Mouse (Mus musculus) 3T3-L1 (cell line): ENCODE measurements at regions not wholly inside any gene's neighbourhood (a gene's known extent, or its start where the extent isn't known, plus 50 kb on each side); places are given as distances from the start of the nearest gene placed in this dataset.
A peak's percentile ranks its signal among the peaks of the same experiment; 100 is the strongest.

ENCODE experiments used
- DNase-seq: peaks from one replicate; pipeline ENCODE4 v3.0.0-alpha.2; 2015; ENCODE audit warnings: low read depth, low spot score

DNA sequence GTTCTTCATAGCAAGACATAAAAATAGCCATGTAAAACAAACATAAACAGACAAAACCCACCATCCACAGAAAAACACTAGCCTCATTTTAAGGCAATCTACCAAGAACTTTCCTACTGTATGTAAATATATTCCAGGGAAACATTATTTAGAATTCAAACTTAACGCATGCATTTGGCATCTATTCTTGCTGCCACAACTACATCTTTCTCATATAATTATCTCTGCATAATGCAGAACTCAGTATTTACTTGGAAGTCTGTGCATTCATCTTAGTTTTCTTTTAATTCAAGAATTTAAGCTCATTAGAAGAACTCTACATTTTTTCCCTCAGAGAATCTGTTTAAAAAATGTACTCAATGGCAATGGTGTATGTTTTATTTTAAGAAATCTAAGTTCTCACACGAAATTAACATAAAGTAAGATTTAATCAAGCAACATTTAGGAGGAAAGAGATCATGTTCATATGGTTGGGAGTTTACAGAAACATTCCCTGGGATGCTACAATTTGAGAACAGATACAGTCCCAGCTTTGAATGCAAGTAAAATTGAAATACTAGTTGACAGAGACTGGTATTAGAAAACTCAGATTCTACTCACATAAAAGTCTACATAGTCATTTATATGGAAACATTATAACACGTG lies 1114.7 kb downstream of the Sorcs1 start:
- no peak for DNase-seq

DNA sequence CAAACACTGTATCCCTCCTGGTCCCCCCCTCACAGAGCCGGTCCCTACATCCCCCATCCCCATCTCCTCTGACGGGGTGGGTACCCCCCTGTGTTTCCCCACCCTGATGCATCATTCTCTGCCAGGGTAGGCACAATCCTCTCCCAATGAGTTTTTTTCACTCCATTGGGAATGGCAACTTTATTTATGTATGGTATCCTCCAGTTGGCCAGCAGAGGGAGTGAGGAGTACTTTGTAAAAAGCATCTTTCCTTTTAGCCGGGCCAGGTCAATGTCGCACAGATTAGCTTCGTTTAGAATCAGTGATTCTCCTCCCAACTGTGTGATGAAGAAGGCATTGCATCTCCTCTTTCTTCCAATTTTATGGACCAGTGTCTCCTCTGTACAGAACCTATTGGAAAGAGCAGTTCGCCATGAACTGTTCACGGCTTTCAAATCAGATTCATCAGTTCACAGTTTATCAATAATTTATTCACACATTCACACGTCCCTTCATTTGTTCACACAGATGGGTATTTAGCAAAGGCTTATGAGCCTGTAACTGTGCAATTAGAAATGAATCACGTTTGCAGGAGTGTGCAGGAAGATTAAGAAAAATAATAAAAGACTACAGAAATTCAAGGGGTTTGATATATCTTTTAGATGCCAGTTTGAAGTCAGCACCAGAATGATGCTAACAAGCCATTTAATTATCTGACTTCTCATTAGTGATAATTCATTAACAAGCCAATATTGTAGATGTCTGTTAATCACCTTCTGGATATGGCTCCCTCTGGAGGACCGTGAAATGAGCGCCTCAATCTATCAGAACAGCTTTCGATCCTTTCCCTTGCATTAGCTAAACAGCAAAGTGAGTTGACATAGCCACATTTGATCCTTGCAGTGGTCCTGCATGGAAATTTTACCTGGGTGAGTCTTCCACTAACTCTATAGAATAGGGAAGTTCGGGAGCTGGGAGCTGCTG lies 1138.7 kb downstream of the Sorcs1 start:
- DNase-seq, result peak; percentile 46
